Mouse (Mus musculus) yolk sac, embryonic 10.5 days (tissue): ENCODE data around the gene Kcnip1.

Experiments used
- DNase-seq: peaks from one replicate; pipeline ENCODE4 v3.0.0-alpha.2; 2017; ENCODE audit warnings: low spot score

The Kcnip1 gene

DNA sequence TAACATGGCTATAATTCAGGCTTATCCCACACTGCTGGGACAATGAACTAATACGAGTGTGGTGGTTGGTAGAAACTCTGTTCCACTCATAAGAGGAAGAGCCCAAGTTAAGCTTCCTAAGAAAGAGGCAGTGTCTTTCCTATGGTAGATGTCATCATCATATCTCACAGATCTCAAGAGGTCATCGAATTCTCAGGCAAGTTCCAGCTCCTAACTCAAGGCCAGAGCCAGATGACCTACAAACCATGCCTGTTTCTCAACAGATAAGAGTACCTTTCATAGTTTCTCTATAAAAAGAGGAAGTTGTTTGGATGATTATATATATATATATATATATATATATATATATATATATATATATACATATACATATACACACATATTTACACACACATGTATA is 6.4 kb downstream of the Kcnip1 start:
- no peak for DNase-seq

- no peak for DNase-seq
Measured at GRCm38 (mm10) chr11:33980146-33980545, 12.8 kb downstream of the Kcnip1 start.

DNA sequence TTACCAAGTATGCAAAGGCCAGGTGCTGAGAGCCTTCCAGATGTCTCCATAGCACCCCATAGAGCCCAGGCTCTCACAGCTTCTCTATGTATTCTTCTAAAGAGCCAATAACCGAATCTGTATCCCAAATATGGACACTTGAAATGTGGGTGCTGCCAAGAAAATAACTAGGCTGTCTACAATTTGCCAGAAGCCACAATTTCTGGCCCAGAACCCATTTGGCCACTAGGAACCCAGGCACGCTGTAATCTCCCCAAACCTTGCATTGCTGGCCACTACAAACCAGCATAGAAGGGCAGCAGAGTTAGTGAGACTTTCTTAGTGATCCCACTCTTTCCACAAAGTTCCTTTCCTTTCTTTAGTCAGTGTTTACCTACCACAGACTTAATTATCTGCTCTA is 17.8 kb downstream of the Kcnip1 start:
- no peak for DNase-seq

- DNase-seq, result no peak
Measured at GRCm38 (mm10) chr11:33974341-33975040, 18.5 kb downstream of the Kcnip1 start.

DNA sequence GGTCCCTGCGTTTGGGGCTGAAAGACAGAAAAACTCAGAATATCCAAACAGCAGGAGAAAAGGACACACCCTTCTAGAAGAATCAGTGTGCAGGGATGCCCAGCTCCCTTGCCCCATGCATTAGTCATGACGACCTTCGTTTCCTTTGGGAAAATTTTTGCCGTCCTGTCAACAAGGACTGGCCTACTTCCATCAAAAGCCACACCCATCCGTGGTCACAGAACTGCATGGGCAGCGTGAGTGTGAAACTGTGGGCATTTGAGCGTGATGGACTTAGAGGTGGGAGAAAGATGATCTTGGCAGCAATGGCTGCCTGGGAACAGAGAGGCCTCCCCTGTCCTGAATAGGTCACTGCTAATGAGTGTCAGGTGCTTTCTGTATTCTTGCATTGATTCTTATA is 20.8 kb downstream of the Kcnip1 start:
- no peak for DNase-seq

DNA sequence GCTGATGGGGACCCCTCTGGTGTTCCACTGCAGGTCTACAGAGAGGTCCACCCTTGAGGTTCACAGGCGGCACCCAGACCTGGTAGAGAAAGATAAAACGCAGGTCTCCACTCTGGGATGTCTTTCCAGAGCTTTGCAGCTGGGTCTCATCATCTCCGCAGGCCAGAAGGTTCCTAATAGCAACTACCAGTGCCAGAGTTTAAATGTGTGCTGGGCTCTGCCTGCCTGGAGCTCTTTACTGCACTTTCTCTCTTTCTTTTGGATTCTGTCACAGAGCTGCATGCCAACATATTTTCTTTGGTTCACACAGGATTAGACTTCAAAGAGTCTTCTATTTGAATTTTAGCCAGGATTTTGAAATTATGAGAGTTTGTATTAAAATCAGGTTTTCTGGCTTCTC is 23.8 kb downstream of the Kcnip1 start:
- DNase-seq, result no peak

DNA sequence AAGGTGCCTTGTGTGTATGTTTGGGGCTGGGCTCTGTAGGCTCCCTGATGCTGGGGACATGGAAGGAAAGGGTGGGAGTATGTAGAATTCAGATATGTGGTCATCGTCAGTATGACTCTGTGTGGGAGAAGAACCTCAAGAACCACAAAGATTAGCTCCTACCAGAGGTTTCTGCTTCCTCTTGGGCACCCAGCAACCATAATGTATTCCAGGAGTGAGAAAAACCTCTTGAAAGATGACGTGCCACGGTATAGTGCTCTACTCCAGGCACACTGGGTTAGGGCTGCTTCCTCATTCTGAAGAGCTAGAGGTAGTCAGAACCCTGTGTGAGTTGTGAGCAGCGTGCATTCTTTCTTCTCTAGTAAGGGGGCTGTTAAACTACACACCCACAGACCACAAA is 25.2 kb downstream of the Kcnip1 start:
- DNase-seq, result no peak

DNA sequence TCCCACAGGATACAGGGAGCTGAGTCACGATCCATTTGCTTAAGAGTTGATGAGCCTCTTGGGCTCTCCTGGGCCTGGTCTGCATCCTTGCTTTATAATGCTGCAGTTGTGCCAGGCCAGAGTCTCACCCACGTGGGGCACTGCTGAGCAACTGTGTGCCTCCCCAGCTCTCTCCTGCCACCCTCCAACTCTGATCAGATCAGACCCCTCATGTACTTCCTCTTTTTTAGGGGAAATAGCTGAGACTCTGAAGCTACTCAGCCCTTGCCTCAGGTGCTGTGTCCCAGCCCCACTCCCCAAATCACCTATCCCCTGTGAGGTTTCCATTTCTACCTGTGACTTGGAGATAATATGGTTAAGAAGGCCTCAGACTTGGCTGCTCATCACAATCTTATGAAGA is 27.6 kb downstream of the Kcnip1 start:
- DNase-seq, result no peak

DNA sequence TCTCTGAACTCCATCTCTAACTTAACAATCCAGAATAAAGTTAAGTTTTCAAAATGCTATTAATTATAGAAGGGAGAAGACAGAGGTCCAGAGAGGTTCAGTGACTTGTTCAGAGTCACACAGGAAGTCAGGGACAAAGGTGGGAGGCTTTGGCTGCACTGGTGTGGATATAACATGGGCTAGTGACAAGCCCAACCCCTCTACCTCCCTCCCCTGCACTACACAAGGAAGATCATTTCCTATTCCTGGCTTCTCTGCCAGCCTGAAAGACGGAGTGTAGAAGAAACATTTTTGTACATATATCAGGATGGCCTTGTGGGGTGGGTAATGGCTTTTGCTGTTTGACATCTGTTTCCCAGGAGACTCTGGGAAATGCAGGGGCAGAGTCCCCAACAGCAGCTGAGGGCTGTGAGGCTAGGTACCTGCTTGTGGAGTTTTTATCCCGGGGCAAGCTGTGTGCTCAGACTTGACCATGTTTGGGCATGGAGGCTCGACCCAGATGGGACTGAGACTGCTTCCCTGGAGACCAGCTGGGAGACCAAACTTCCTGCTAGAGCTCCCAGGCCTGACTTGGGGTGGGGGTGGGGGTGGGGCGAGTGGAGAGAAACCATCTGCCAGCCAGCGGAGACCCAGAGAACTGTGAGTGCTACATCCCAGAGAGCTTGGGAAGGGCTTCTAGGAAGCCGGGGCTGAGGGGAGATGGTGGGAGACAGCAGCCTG is 30.1 kb downstream of the Kcnip1 start, which contains the start of gene Kcnmb1:
TSS of gene Kcnmb1 (plus strand) at position 326 of the 720 bp plus-strand sequence.
- DNase-seq, result no peak

DNA sequence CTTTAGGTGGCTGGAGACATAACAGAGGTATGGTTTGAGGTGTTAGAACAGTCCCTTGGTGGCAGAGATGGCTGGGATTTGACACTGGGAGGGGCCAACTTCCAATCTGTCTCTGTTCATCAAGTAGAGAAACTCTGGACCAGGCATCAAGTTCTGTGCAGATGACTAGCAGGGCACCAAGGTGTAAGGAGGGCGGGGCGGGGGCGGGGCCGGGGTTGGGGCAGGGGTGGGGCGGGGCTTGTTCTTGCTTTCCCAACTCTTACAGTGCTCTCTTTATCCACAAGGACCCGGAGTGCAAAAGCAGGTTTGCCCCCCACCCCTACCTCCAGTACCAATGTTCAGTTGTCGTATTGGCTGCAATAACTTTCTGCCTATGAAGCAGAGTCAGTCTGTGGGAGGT is 30.8 kb downstream of the Kcnip1 start:
- no peak for DNase-seq

DNA sequence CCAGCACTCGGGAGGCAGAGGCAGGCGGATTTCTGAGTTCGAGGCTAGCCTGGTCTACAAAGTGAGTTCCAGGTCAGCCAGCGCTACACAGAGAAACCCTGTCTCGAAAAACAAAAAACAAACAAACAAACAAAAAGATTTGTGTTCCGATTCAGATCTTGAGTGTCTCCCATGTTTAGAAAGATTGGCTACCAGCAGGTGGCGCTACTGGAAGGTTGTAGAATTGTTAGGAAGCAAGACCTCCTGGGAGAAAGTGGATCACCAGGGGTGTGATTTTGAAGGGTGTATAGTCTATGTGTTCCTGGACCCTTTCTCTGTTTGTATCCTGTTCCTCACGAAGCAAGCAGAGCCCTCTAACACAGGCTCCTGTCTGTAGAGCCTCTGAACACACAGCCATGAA is 34.2 kb downstream of the Kcnip1 start:
- no peak for DNase-seq

- DNase-seq, result no peak
Measured at GRCm38 (mm10) chr11:33957595-33957994, 35.4 kb downstream of the Kcnip1 start.

DNA sequence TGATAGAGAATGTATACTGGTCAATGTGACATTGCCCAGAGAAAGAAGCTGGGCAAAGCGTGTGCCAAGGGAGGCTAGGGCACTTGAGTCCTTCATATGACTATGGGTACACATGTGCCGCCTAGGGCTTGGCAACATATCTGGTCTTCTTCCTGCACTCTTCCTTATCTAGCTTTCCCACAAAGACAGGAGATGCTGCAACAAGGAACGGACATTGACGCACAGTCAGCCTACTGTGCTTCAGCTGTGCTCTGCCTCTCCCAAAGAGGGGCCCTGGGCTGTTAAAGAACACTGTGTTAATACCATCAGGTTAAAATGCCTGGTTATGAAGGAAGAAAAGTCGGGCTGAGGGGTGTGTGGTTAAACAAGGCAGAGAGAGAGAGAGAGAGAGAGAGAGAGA is 36.3 kb downstream of the Kcnip1 start:
- DNase-seq, result no peak

GRCm38 (mm10) chr11:33955982-33956381 is 37.0 kb downstream of the Kcnip1 start:
- DNase-seq, result no peak

DNA sequence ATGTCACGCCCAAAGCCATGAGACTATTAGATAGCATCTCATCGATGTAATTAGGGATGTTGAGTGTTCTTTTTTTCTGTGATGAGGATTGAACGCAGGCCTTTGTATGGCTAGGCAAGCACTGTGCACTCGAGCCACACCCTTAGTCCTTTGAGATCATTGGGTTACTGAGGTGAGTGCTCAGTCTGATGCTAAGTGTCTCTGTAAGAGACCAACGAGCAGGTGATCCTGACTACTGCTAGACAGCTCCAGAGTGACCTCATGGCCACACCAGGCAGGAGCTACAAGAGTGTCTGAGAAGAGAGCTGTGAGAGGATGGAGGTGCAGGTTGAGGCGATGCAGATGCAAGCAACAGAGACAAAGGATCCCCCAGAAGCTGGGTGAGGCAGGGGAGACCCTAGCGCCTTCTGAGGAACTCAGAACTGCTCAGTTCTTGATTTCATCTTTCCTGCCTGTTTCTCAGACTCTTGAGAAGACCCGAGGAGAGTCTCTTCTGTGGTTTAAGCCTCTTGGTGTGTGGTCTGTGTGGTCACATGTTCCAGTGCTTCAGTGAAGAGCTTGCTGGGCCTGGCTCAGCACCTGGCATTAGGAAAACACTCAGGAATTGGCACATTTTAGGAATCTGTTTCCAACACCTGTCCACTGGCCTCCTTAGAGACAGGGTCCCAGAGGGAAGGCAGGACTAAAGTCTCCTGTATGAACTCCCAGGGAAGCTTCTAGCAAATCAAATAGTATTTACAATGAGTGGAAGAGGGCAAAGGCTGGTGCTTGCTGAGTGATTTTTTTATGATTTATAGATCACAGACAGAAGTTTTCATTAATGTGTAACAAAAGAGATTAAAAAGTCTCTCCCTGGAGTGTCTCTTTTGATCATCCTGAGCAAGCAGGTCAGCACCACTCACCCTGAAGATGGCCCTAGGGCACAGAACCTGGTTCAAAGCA is 41.0 kb downstream of the Kcnip1 start:
- no peak for DNase-seq

GRCm38 (mm10) chr11:33951155-33951554 is 41.8 kb downstream of the Kcnip1 start:
- no peak for DNase-seq

DNA sequence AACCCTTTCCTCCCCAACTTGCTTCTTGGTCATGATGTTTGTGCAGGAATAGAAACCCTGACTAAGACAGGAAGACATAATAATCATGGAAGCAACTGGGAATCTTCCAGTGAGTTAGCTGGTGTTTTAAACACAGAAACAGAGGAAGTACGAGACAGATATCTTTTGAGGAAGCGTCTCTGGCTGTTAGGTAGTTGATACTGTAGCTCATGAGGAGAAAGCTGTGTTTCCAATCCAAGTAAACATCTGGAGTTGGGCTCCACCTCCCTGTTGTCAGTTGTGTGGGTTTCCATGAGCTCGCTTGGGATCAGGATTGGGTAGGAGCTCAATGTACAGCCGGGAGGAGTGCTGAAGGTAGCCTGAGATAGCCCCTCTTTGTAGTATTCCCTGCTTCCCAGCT is 46.5 kb downstream of the Kcnip1 start:
- no peak for DNase-seq

DNA sequence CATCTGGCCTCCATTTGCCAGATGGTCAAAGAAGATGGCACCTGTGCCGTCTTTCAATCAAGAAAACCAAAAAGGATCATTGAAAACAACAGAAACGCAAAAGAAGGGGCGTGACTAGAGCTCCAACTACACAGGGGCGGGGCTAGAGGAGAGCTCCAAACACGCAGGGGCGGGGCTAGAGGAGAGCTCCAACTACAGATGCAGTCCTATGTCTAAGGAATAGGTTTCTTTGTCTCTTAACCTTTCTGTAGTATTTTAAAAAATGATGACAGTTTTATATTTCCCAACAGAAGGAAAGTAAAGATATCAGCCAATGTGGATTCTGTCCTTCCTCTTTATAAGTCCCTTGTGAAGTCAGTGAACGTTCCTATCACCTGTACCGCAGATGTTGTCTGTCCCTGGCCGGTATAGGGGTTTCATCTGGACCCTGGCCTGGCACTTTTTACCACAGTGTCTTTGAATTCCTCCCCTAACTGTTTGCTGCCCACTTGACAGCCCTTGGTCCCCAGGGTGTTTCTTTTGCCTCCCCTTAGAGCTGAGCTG is 48.1 kb downstream of the Kcnip1 start:
- DNase-seq, result no peak

DNA sequence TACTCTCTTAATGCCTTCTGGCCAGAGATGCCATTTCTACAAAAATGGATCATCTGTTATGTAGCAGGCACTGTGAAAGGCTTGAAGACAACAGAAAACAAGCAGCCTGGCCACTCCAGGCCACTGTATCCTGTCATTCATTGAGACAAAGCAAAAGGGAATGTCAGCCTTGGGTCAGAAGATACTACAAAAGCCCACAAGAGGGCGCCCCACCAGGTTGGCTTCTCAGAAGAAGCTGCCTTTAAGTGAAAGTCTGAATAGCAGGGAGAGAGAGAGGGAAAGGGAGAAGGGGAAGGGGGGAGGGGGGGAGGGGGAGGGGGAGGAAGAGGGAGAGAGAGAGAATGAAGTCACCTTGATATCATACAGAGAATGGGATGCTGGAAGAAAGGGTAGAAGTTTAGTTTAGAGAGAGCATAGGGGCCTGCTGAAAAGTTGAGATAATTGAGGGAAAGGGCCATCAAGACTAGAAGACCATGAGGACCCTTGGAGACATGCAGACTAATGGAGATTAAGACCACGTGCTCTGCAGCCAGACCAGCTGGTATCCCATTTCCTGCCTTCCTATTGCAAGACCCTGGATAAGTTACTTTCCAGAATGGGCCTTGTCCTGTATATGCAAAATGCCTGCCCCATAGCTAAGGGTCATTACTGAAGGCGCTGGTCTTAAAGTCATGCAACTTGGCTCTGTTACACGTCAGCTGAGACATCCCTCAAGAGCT is 48.7 kb downstream of the Kcnip1 start:
- DNase-seq, result no peak

GRCm38 (mm10) chr11:33943565-33943964 is 49.4 kb downstream of the Kcnip1 start:
- no peak for DNase-seq

DNA sequence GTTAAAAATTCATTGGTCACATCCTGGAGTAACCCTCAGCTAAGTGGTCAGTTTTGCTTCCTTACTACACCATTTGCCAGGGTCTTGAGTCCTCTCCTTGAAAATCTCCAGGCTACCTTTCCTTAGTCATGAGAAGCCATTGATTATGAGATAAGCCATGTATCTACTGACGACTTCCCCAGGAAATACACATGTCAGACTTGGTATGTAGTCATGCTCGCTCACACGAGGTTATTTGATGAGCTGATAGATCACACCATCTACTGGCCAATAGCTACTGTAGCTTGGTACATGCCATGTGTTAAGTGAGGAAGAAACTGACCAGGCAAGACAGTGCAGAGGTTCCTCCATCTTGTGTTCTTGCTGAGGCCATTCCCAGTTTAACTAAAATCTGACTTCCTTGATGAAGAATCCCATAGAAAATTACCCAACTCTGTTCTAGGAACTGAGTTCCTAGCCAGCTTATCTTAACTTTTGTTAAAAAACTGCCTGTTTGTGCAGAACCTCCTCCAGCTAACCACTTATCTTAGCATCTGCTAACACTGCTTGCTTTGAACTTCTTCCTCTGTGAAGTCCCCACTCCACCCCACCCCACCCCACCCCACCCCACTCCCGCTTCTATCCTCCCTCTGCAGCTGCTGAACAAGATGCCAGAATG is 53.4 kb downstream of the Kcnip1 start:
- no peak for DNase-seq
